Mouse (Mus musculus): Measurements from ENCODE around the gene Selplg. TPM values are rescaled to one million over a fixed set of nuclear protein-coding genes. Genes with fewer than 3 reads are reported as not detected.

Selplg gene
- total and polyA plus RNA-seq, 2 experiments from 2014 or later, result 1.9 to 3.1 TPM

DNA sequence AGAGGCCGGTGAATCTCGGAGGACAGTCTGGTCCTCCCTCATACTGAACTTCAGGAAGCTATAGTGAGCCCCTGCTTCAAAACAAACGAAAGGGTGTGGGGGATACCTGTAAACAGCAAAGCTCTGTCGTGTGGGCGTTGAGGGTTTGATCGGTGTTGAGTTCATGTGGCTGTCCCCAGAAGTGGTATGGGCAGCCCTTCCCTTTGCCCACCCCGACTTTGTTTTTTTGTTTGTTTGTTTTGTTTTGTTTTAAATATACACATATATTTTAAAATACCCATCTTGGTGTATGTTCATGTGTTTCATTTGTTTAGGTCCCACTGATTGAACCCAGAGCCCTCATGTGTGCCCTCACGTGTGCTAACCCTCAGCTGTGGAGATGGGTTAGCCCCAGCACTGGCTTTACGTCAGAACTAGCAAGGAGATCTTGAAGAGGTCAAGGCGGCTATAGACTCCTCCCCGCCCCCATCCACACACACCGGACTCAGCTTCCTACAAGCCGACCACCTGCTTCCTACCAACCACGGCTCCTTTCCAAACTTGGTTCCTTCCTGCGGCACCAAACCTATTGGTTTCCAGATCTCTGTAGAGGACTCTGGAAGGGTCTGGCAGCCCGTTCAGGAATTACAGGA, 988 bp upstream of the Selplg start:
- H3K4me3 ChIP-seq (ENCODE audit: low read depth, low read length), result no peak overlapping the region
- H3K9me3 ChIP-seq (ENCODE audit: low read length), result no peaks in the 10 kb centered on the region
- no peaks in the 10 kb centered on the region for H3K4me1 ChIP-seq (ENCODE audit: insufficient read depth, low read length)
- H3K4me2 ChIP-seq (ENCODE audit: low read depth, low read length, poor library complexity, severe bottlenecking), result no peak overlapping the region
- ATAC-seq (ENCODE audit: low FRiP score) (no peak), DNase-seq (ENCODE audit: low spot score) (no peak)
- H3K9ac ChIP-seq (replicated peaks; ENCODE audit: low read length, poor library complexity, severe bottlenecking), result no peak overlapping the region
- H3K27ac ChIP-seq (ENCODE audit: low read depth, low read length), result no peak overlapping the region
- H3K27me3 ChIP-seq (ENCODE audit: insufficient read depth, low read length), result no peaks in the 10 kb centered on the region
- 76% methylated on average over 16 of the region's 16 CpGs for WGBS
- H3K36me3 ChIP-seq (ENCODE audit: insufficient read depth, low read length), result no peaks in the 10 kb centered on the region
- no peak for TF ChIP-seq CTCF (IDR thresholded peaks at IDR 0.05)

DNA sequence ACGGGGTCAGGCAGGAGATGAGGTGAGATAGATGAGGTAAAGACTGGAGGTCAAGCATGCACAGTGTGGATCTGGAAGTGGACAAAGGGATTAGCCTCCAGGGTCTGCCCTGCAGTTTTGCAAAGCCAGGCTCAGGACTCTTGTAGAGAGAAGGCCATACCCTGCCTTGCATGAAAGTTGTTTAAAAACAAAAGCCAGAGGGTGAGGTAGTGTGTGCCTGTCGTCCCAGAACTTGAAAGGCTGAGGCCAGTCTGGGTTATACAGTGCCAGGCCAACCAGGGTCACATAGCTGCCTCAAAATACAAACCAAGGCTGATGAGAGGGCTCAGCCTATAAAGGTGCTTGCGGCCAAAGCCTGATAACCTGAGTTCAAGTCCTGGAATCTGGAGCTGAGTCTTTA, 703 bp downstream of the Selplg start:
- Histone ChIP-seq H3K4me1 (ENCODE audit: insufficient read depth, low read length) (no peaks in the 10 kb centered on the region), H3K36me3 (ENCODE audit: insufficient read depth, low read length) (no peaks in the 10 kb centered on the region), H3K27ac (ENCODE audit: low read depth, low read length) (no peak overlapping the region), H3K9me3 (ENCODE audit: low read length) (no peaks in the 10 kb centered on the region), H3K27me3 (ENCODE audit: insufficient read depth, low read length) (no peaks in the 10 kb centered on the region), H3K4me3 (ENCODE audit: low read depth, low read length) (no peak overlapping the region), H3K9ac (replicated peaks; ENCODE audit: low read length, poor library complexity, severe bottlenecking) (no peak overlapping the region), H3K4me2 (ENCODE audit: low read depth, low read length, poor library complexity, severe bottlenecking) (no peak overlapping the region)
- ATAC-seq (ENCODE audit: low FRiP score) (no peak), DNase-seq (ENCODE audit: low spot score) (no peak)
- WGBS, result 58% methylated on average over 3 of the region's 3 CpGs
- TF ChIP-seq CTCF (IDR thresholded peaks at IDR 0.05), result no peak

DNA sequence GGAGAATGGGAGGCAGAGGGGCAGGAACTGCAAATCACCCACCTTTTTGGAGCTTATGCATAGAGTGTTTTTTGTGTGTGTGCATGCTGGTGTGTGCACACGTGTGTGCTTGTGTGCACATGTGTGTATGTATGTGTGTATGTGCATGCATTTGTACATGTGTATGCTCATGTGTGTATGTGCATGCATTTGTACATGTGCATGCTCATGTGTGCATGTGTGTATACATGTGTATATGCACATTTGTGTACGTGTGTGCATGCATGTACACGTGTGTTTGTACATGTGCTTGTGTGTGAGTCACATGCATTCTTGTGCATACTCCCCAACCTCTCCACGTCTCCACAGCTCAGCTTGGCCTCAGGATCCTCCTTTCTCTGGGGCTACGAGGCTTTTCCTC, 1.6 kb downstream of the Selplg start:
- Histone ChIP-seq H3K27ac (ENCODE audit: low read depth, low read length) (no peak overlapping the region), H3K4me1 (ENCODE audit: insufficient read depth, low read length) (no peaks in the 10 kb centered on the region), H3K4me3 (ENCODE audit: low read depth, low read length) (no peak overlapping the region), H3K27me3 (ENCODE audit: insufficient read depth, low read length) (no peaks in the 10 kb centered on the region), H3K4me2 (ENCODE audit: low read depth, low read length, poor library complexity, severe bottlenecking) (no peak overlapping the region), H3K9me3 (ENCODE audit: low read length) (no peaks in the 10 kb centered on the region), H3K36me3 (ENCODE audit: insufficient read depth, low read length) (no peaks in the 10 kb centered on the region), H3K9ac (replicated peaks; ENCODE audit: low read length, poor library complexity, severe bottlenecking) (no peak overlapping the region)
- ATAC-seq (ENCODE audit: low FRiP score), result no peak
- WGBS, result 87% methylated on average over 5 of the region's 5 CpGs
- TF ChIP-seq CTCF (IDR thresholded peaks at IDR 0.05), result no peak
- DNase-seq (ENCODE audit: low spot score), result no peak

DNA sequence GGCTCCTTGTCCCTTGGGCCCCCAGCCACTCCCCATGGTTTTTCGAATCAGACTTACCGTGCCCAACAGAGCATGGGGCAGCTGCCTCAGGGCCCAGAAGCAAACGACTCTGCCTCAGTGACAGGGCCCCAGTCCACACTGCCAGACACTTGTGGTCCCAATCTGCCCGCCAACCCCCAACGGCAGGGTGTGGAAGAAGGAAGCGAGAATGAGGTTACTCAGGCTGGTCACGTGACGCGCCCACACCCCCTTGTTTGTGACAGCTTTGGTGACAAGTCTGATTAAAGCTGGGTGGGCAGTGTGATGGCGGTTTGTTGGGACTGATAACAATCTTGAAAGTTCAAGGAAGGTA, 2.2 kb downstream of the Selplg start:
- no peaks in the 10 kb centered on the region for H3K27me3 ChIP-seq (ENCODE audit: insufficient read depth, low read length)
- H3K9ac ChIP-seq (replicated peaks; ENCODE audit: low read length, poor library complexity, severe bottlenecking), result no peak overlapping the region
- no peak overlapping the region for H3K4me3 ChIP-seq (ENCODE audit: low read depth, low read length)
- H3K36me3 ChIP-seq (ENCODE audit: insufficient read depth, low read length), result no peaks in the 10 kb centered on the region
- no peak for TF ChIP-seq CTCF (IDR thresholded peaks at IDR 0.05)
- H3K4me2 ChIP-seq (ENCODE audit: low read depth, low read length, poor library complexity, severe bottlenecking), result no peak overlapping the region
- H3K4me1 ChIP-seq (ENCODE audit: insufficient read depth, low read length), result no peaks in the 10 kb centered on the region
- 80% methylated on average over 10 of the region's 10 CpGs for WGBS
- H3K9me3 ChIP-seq (ENCODE audit: low read length), result no peaks in the 10 kb centered on the region
- DNase-seq (ENCODE audit: low spot score), result no peak
- no peak overlapping the region for H3K27ac ChIP-seq (ENCODE audit: low read depth, low read length)
- ATAC-seq (ENCODE audit: low FRiP score), result no peak

DNA sequence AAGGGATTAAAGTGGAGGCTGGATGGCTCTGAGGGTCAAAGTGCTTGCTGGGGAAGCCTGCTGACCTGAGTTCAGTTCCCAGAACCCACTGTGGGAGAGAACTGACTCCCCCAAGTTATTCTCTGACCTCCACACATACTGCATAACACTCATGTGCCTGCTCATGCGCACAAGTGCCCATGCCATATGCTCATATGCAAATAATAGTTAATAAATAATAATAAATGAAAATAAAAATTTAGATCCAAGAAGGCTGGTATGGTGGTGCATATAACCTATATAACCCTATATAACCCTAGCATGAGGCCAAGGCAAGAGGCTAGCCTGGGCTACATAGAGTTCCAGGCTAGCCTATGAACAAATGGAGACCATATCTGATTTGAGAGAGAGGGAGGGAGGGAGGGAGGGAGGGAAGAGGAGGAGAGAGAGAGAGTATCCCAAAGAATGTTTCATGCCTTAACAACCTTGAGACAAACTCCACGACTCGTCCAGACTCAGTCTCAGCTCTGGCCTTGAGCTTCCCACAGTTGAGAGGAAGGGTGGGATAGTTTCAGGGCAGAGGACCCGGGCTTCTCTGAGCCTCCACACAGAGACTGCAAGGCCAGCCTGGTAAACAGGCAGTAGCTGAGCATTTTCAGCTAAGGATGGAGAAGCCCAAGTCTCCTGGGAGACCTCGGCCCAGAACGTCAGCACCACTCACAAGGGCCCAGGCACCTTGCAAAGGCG, 2.7 kb downstream of the Selplg start:
- no peaks in the 10 kb centered on the region for H3K27me3 ChIP-seq (ENCODE audit: insufficient read depth, low read length)
- H3K27ac ChIP-seq (ENCODE audit: low read depth, low read length), result no peak overlapping the region
- no peak for ATAC-seq (ENCODE audit: low FRiP score)
- no peak for TF ChIP-seq CTCF (IDR thresholded peaks at IDR 0.05)
- H3K9ac ChIP-seq (replicated peaks; ENCODE audit: low read length, poor library complexity, severe bottlenecking), result no peak overlapping the region
- H3K4me2 ChIP-seq (ENCODE audit: low read depth, low read length, poor library complexity, severe bottlenecking), result no peak overlapping the region
- H3K9me3 ChIP-seq (ENCODE audit: low read length), result no peaks in the 10 kb centered on the region
- no peak overlapping the region for H3K4me3 ChIP-seq (ENCODE audit: low read depth, low read length)
- H3K4me1 ChIP-seq (ENCODE audit: insufficient read depth, low read length), result no peaks in the 10 kb centered on the region
- no peaks in the 10 kb centered on the region for H3K36me3 ChIP-seq (ENCODE audit: insufficient read depth, low read length)
- no peak for DNase-seq (ENCODE audit: low spot score)
- 81% methylated on average over 7 of the region's 7 CpGs for WGBS

DNA sequence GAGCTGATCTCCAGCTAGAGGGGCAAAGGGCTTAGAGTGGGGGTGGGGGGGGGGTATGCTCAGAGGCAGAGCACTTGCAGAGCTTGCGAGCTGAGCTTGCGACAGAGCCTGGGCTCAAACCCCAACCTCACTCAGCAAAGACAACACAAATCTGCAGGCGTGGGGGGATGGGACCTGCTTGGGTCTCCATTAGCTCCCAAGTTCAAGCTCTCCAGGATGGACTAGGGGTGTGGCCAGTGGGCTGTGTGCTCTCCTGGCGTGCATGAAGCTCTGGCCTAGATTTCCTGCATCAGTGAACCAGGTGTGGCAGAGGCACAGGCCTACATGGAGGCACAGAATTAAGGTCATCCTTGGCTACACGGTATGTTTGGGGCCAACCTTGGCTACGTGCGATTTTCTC, 4.0 kb downstream of the Selplg start:
- no peak for ATAC-seq (ENCODE audit: low FRiP score)

More for the DNA sequence above, 4.0 kb downstream of the Selplg start:
- Histone ChIP-seq H3K27me3 (ENCODE audit: insufficient read depth, low read length) (no peaks in the 10 kb centered on the region), H3K9me3 (ENCODE audit: low read length) (no peaks in the 10 kb centered on the region), H3K27ac (ENCODE audit: low read depth, low read length) (no peak overlapping the region), H3K4me3 (ENCODE audit: low read depth, low read length) (no peak overlapping the region), H3K36me3 (ENCODE audit: insufficient read depth, low read length) (no peaks in the 10 kb centered on the region), H3K4me1 (ENCODE audit: insufficient read depth, low read length) (no peaks in the 10 kb centered on the region), H3K4me2 (ENCODE audit: low read depth, low read length, poor library complexity, severe bottlenecking) (no peak overlapping the region), H3K9ac (replicated peaks; ENCODE audit: low read length, poor library complexity, severe bottlenecking) (no peak overlapping the region)
- no peak for DNase-seq (ENCODE audit: low spot score)
- WGBS, result 59% methylated on average over 7 of the region's 7 CpGs
- no peak for TF ChIP-seq CTCF (IDR thresholded peaks at IDR 0.05)
